Mouse (Mus musculus): ENCODE results near the gene Meis3.

Meis3 gene

DNA sequence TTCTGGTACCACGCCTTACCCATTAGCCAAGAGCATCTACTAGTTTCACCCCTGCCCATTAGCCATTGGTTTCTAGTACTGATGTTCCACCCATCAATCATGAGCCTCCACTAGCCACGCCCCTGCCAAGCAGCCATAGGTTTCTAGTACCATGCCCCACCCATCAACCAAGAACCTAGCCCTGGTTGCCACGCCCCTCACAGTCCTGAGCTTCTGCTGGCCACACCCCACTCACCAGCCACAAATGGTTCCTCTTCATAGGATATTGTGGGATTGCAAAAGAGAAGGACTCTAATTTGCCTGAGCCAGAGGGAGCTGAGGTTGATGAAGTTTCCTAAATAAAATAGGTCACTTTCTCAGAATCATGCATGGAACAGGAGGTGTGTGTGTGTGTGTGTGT, 14.2 kb upstream of the Meis3 start:
- DNase-seq = no peak

DNA sequence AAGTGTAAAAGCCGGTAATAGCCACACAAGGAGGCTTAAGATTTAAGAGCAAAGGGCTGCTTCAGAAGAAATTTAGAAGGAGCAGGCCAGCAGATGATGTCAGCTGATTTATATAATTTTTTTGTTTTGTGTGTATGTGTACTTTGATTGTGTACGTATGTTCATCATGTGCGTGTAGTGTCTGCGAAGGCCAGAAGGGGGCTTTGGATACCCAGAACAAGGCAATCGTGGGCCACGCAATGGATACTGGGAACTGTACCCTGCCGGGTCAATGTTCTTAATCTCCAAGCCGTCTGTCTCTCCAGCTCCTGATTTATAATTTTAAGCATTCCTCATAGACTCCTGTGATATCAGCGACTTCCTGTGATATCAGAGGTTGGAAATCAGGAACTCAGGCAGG, 13.6 kb upstream of the Meis3 start:
- DNase-seq = no peak

DNA sequence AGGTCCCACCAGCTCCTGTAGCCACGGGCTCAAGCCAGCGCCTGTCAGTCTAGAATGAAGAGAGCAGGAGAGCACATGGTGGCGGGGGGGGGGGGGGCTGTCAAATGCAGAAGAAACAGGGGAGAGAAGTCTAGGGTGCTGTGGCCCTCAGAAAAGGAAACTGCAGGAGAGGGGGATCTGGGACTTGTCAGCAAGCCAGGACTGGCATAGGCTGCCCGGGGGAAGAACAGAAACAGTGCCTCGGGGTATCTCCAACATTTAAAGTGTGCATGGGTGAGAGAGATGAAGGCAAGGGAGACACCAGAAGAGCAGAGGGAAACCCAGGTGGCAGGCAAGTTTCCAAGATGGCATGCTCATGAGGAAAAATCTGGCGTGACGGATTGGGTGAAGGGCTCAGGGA, 12.9 kb upstream of the Meis3 start:
- no peak for DNase-seq

- DNase-seq = no peak
These were observed 2.7 kb upstream of the Meis3 start for GRCm38 (mm10) chr7:16172141-16172581.

DNA sequence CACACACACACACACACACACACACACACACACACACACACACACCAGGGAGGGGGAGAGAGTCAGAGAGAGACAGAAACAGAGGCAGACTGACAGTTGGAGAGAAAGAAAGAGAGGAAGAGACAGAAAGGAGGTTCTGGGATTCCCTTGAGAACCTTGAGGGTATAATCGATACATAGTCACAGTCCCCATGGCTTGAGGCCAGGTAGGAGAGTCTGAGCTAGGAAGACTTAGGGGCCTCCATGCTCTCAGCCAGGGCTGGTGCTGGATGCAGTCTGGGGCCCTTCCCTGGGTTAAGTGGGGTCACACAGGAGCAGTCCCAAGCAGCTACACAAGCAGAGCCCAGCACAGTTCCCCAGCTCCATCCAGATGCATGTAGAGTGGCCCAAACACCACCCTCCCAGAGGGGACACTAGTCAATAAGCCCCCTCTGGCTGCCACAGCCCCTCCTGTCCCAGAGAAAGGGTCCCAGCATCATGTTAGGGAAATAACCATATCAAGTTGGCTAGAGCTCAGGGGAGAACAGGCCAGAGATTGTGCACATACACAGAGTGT, 2.2 kb upstream of the Meis3 start:
- DNase-seq = no peak

DNA sequence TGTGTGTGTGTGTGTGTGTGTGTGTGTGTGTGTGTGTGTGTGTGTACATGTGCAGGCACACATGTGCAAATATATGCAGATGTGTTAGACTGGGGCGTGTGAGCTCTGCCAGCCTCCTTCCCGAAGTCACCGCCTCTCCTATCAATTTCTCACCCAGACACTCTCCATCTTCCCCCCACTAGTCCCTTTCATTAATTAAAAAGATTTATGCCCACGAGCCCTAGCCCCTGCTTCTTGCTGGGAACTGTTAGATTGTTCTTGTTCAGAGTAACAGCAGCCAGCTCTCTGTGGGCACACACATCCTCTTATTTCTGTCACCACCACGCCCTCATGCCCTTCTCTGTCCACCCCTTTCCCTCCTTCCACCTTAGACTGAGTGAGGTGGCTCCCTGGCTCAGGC, 1.7 kb upstream of the Meis3 start:
- DNase-seq = no peak

GRCm38 (mm10) chr7:16175542-16175931, 647 bp downstream of the Meis3 start:
- no peak for DNase-seq

- no peak for DNase-seq
These were observed 3.2 kb downstream of the Meis3 start for GRCm38 (mm10) chr7:16178114-16178513.

- DNase-seq = no peak
These were observed 8.8 kb downstream of the Meis3 start for GRCm38 (mm10) chr7:16183663-16184062.

DNA sequence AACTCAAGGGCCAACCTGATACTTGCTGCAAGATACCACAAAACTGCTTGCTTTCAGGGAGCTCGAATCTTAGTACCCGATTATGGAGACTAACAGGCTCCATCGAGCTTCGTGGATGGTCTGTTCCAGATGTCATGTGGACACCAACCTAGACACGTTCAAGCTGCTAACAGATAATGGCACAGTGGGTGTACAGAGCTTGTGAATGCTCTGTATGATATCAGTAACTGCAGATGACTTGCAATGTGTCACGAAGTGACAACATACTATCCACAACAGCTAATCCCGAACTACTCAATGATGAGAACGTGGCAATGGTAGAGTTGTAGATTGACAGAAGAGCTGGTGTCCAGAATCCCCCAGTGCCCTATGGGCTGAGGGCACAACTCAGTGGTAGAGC, 12.6 kb downstream of the Meis3 start:
- DNase-seq = no peak

- peak; percentile 67 for DNase-seq
These were observed 17.4 kb downstream of the Meis3 start for GRCm38 (mm10) chr7:16192315-16192714.

- DNase-seq = no peak
These were observed 18.8 kb downstream of the Meis3 start for GRCm38 (mm10) chr7:16193702-16194101.

GRCm38 (mm10) chr7:16196616-16197015, 21.7 kb downstream of the Meis3 start:
- no peak for DNase-seq

- DNase-seq = no peak
These were observed 22.3 kb downstream of the Meis3 start for GRCm38 (mm10) chr7:16197166-16197565.

GRCm38 (mm10) chr7:16198540-16198939, 23.6 kb downstream of the Meis3 start:
- DNase-seq = no peak

GRCm38 (mm10) chr7:16201136-16201535, 26.2 kb downstream of the Meis3 start:
- DNase-seq = no peak

- no peak for DNase-seq
These were observed 28.0 kb downstream of the Meis3 start for GRCm38 (mm10) chr7:16202756-16203504.

- no peak for DNase-seq
These were observed 28.6 kb downstream of the Meis3 start for GRCm38 (mm10) chr7:16203505-16203903.

GRCm38 (mm10) chr7:16204791-16205190, 29.9 kb downstream of the Meis3 start:
- no peak for DNase-seq

DNA sequence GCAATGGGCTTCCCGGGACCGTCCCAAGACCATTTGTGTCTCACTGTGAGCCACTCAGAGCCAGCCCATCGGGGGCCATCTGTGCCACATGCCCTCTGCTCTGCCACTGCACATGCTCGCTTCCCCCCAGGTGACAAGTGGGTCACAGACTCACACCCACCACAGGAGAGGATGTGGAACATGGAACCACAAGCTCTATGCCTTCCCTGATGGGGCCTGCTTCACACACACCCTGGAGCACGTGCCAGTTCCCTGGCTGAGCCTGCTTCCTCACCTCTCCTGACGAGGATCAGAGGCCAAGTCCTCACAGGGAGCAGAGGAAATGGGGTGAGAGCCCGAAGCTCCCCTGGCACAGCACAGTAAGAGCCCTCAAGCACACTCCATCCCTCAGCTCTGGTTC, 32.2 kb downstream of the Meis3 start:
- DNase-seq = peak; percentile 10

DNA sequence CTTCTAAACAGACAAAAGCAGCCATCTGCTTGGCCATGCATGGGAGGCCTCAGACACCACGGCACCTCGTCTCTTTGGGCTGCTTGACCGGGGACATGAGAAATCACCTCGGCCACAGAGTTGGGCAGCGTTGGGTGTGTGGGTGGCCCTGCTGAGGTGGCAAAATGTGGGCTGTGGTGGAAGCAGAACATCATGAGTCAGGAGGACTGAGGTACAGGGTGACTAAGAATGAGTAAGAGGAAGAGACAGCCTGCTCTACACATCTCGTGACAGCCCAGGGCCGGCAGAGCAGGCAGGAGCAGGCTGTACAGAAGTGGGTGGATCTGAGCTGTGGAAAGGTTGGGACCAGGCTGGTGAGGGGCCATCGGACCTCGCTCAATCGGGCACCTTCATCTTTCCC, 32.6 kb downstream of the Meis3 start:
- DNase-seq = peak; percentile 78

- DNase-seq = no peak
These were observed 34.1 kb downstream of the Meis3 start for GRCm38 (mm10) chr7:16208781-16209665.

DNA sequence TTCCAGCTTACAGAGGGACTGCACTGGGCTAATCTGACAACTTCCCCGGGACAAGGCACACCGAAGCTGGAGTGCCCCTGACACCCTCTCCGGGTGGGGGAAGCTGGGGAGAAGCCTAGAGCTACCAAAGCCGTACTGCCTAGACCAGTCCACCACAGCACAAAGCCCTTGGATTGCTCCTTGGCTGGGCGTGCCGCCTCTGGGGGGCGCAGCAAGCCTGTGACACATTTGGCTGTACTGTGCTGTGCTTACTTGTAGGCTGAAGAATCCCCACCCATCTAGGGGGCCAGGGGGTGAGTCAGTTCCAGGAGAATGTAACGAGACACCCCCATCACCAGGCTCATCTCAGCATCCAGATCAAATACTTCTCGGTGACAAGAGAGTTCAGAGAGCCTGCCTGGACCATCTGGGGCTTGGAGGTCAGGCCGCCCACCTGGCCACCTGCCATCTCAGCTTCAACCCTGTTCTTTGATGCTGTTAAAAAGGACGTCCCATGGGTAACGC, 36.0 kb downstream of the Meis3 start:
- no peak for DNase-seq

DNA sequence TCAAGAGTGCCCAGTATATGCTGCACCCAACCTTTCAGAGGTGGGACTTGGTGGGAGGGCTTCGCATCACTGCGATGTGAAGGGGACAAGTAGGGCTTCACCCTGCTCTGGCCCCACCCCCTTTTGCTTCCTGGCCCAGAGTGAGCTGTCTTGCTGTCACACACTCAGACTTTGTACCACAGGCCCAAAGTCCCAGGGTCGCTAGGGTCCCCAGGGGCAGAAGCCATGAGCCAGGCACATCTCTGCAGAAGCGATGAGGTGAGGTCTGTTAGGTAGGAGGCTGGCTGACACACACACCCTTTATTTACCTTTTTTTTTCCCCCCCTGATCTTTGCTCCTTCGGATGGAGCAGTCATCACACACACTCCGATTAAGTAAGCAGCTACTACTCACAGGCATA, 38.3 kb downstream of the Meis3 start:
- no peak for DNase-seq
